Mouse (Mus musculus) urinary bladder, postnatal 14 days (tissue): ENCODE data around the gene Acox2.

Experiments used
- DNase-seq: peaks from one replicate; pipeline ENCODE4 v3.0.0; 2021; ENCODE audit warnings: low spot score

Gene Acox2

DNA sequence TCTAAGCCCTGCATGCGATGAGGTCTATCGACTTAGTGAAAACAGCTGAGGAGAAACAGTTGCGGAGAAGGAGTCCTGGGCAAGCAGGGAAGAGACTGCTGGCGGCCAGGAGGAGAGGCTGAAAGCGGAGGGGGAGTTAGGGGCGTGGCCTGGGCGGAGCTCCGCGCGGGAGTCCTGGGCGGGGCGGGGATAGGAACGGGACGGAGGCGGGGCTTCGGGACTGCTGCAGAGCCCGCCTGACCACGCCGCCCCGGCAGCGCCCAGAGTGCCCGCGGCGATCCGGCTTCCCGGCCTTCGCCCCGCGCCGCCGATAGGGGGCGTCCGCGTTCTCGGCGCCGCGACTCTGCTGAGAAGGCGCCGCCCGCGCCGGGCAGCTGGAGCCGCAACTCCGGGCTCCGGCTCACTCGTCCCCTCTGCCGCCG is 45.3 kb downstream of the Acox2 start, which contains the start of gene Kctd6:
TSS of gene Kctd6 (plus strand) at position 338 of the 422 bp plus-strand sequence.
- DNase-seq: peak; percentile 100

DNA sequence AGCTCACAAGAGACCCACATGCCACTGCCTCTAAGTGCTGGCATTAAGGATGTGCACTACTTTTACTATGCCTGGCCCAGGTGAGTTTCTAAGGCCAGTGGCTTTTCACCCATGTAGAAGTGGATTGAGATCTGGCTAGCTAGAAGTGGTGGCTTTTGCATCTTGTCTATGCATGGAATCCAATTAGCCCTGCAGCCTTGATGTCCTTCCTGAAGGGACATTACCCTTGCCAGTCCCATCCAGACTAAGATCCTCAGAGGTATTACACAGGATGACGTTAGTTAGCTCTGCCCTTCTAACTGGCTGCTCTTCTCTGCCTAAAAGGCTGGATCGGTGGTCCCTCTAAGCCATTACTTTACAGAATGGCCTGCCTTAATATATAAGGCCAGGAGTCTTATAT is 46.2 kb downstream of the Acox2 start:
- no peak for DNase-seq

DNA sequence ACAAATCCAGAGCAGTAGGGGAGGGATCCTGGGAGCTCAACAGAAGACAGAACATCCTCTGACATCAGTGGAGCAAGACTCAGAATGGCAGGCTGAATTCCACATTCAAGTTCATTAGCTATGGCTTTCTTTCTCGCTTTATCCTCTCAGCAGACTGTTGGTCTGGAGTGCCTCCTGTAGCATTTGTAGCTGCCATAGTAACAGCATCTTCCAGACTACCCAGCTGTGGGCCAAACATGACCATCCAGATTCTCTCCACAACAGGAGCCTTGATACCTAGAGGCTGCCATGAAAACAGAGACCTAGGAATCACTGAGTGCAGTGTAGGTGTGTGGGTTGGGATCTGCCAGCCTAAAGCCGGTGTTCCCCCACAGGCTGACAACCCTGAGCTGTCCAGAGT is 49.3 kb downstream of the Acox2 start:
- no peak for DNase-seq

DNA sequence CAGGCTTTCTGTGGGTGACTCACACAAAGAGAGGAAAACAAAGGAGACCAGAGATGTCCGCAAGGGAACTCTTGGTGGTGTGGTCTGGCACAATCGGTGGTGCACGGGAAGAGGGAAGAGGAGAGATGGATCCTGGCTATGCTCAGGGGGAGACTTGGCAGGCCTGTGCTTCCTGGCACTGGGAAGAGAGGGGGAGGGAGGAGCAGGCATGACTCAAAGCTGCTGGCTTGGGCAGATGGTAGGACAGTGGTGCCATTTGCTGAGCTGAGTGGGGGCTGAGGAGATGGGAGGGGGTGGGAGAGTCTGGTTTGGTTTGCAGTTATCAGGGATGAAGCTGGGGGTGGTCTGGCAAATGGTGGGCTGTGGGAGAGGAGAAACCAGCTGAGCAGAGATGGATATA is 50.3 kb downstream of the Acox2 start:
- no peak for DNase-seq

DNA sequence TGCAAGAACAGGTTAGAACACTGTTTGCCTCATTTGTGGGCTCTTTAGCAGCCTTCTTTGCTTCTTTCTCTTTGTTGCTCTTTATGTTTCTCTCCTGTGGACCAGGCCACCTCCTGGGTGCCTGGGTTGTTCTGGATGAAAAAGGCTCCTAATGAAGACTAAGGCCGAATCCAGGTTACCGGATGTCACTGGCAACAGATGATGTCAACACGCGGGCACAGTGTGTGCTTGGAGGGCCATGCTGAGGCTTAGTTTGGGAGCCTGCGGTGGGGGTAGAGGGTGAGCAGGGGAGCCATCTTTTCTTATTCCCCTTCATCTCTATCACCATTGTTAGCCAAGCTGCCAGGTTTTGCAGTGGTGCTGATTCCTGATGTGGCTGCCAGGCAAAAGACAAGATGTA is 51.6 kb downstream of the Acox2 start:
- no peak for DNase-seq

DNA sequence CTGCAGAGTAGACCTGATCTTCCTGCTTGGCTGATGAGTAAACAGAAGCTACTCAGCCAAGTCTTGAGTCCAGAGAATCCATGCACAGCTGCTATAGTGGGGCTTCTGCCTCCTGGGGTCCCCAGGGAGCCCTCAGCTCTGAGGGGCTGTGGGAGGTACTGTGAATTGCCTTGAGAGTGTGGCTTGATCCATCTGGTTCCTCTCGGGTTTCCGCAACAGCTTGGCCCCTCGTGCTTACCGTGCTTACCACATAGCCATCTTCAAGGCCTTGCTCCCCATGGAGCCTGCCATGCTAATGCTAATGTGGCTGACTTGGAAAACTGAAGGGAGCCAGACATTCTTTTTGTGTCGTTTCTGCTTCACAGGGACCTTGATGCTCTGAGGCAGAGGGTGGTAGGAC is 52.0 kb downstream of the Acox2 start:
- DNase-seq: no peak

DNA sequence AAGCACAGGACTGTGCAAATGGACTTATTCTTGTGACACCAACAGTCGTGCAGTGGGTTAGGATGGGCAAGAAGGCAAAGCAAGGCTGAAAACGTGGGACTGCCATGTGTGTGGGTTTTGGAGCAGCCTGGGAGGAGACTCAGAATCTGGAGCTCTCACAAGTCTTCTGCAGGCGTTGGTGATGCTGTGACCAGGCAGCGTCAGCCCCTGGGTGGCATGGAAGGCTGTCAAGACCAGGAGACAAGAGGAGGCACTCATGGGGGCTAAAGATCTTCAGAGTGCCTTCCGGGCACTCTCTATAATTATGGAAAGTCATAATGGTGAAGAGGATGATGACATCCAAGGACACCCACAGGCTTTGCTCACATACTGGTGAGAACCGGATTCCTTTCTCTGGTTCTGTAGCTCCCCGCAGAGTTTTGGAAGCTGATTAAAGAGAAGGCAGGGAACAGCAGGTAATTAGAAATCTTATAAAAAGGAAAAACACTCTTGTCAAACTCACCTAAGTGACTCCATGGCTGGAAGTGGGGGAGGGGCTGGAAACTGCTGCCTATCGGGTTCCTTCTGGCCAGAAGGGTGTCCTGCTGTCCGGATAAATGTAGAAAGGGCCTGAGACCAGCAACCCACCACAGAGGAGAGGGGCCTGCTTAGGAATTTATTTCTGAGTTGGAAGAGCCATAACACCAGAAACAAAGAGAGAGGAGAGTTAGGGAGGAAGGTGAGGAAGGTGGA is 52.8 kb downstream of the Acox2 start:
- DNase-seq: no peak

DNA sequence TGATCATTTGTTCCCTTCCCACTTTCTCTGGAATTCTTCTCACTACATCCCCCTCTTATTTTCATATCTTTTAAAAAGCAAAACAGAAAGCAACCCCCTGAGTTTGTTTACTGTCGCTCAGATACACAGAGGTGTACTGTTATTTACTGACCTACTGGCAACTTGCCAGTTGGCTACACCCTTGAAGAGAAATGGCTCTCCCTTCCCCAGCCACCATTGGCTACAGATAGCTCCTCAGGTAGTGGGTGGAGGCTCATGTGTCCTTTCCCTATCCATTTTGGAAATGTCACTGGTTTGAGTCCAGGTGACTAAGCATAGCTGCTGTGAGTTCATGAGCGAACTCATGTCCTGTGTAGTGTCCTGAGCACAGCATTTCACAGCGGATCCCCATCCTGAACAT is 57.4 kb downstream of the Acox2 start:
- no peak for DNase-seq

DNA sequence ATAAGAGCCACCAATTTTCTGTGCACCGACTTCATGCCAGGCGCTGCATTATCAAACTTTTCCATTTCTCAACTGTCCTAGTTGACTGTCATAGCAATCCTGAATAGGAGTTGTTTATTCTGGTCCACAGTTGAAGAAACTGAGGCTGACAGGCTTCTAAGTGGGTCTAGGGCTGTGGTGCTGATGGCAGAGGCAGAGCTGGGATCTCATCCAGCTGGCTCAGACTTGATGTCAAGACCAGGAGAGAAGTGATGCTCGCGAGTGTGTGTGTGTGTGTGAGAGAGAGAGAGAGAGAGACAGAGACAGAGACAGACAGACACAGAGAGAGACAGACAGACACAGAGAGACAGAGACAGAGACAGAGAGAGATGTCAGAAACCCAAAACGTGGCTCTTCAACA is 58.4 kb downstream of the Acox2 start:
- no peak for DNase-seq

DNA sequence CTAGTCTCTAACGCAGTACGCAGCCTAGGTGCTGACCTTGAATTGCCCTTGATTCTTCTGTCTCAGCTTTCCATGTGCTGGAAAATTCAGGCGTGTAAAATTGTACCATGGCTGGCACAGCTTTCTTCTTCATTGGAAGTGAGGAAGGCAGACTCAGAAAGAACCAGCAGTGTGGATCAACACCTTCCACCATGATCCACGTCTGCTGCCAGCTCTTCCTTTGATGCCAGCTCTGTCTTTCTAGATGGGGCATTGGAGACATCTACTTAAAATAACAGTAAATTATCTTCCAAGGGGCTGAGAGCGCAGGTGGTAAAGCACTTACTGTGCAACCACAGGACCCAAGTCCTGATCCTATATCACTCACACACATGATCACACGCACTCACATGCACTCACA is 66.4 kb downstream of the Acox2 start:
- no peak for DNase-seq

DNA sequence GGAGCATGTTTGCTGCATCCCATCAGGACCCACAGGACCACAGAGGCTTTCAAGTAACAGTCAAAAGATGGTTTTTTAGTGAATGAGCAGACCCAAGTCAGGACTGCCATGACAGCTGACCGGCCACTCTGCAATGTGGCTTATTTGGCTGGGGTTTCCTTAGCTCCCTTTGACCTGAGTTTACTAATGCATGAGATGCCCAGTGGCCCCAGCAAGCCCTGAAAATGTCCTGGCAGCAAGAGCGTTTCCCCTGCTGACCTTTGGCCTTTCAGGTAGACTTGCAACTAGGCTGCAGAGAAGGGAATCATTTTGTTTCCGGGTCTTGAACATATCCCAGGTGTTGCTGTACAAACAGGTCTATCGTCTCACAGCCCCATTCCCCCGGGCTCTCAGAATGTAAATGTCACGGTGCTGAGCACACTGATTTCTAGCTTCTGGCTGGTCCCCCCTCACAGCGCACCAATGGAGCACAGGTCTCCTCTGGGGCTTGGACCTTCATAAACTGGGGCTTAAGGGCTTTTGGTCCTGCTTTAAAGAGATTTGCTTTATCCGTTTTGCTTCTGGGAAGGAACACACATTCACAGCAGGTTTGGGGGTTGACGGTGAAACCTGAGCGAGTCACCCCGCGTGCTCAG is 67.7 kb downstream of the Acox2 start:
- no peak for DNase-seq

DNA sequence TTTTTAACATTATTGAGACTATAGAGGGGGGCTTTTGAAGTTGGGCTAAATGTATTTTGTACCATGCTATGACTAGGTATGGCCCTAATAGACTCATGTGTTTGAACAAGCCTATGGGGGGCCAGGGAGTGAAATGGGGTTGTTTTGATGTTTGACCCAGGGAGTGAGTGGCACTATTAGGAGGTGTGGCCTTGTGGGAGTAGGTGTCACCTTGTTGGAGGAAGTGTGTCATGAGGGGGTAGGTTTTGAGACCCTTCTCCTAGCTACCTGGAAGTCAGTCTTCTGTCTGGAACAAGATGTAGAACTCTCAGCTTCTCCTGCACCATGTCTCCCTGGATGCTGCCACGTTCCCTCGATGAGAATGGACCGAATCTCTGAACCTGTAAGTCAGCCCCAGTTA is 68.6 kb downstream of the Acox2 start:
- no peak for DNase-seq

DNA sequence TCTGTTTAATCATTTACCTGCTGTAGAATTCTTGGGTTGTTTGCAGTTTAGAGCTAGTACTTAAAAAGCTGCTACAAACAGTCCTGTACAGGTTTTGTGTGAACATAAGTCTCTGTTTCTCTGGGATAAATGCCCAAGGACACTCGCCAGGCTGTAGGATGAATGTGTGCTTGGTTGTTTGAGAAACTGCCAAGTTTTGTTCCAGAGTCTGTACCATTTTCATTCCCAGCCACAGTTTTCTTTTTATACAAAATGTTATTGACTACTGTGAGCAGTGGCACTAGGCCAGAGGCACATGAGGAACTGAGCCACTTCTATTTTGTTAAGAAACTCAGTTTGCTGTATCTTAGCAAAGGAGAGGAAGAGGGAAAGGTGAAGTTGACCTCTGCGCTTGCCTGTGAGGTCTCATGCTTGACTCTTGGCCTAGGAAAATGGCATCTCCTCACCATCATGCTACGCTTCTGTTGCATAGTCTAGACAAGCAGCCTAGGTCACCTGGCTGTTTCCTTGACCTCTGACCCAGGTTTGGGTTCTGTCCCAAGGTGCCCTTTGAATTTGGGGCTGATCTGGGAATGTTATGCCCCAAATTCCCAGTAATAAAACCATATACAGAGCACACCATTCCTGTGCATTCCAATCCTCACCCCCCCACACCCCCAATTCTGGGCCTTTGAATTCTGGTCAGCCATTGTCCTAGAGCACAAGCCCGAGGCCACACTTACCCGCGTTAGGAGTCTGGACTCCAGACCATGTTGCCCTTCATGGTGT is 72.7 kb downstream of the Acox2 start:
- DNase-seq: no peak

DNA sequence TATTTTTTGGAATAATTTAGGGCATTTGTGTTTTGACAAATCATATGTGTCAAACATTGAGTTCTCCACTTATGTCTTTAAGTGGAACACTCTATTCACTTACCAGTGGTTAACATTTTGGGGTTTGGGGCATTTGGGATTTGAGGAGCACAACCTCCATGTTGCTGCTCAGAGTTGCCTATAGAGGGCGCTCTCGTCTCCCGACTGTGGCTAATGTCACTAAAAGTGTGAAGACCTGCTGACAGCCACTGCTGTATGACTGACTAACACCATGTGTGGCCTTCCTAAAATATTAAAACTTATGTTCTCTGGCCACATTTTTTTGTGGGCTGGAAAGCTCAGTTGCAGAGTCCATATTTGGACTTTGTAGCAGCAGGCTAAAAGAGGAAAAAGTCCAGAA is 75.8 kb downstream of the Acox2 start:
- DNase-seq: no peak

DNA sequence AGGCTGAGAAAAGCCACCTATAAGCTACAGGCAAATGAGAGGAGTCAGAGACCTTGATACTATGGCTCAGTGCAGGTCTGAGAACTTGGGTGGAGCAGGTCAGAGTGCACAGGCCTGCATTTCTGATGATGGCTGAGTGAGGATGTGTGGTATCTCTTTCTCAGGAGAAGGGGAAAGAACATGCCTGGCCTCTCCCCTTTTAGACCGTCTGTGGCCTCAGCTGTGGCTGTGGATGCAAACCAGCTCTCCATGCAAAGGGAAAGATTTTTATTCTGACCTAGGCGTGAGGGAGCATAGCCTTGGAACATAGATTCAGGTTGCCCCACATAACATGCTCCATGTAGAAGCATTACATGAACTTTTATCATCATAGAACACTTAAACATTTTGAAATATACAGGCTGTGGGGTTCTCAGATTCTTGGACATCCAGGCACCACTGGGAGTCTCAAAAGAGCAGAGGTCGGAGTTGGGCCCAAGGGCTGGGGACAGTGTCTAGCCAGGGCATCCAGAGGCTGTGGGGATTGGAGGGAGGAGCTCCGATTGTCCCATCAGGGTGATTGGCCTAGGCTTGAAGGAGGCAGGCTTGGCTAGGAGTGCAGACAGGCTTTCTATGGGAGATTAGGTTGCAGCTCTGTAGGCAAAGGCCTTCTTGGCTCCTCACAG is 78.7 kb downstream of the Acox2 start:
- no peak for DNase-seq

DNA sequence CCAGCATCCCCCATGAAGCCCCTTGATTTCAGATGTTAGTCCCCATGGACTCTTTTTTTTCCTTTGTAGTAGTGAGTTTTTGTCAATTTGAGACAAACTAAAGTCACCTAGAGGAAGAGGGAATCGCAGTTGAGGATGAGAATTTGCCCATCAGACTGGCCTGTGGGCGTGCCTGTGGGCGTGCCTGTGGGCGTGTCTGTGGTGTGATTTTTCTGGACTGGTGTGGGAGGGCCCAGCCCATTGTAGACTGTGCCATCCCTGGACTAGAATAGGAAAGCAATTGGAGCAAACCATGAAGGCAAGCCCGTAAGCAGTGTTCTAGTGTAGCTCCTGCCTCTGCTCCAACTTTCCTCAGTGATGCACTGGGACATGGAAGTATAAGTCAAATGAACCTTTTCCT is 82.9 kb downstream of the Acox2 start:
- no peak for DNase-seq
